Mouse (Mus musculus) MEL (cell line): ENCODE results near the gene Stk39. TPM values are rescaled to one million over a fixed set of nuclear protein-coding genes. Genes with fewer than 3 reads are reported as not detected.

ENCODE experiments used
- DNase-seq: peaks from one replicate; pipeline ENCODE4 v3.0.0; 2011; ENCODE audit warnings: low read depth, low spot score
- H3K27ac ChIP-seq: 2 replicates; pipeline ENCODE4 v1.5.1; 2012; ENCODE audit warnings: low read depth, mild to moderate bottlenecking, control low read depth, low read length, moderate library complexity; ENCODE audit not compliant: control insufficient read depth
- H3K27me3 ChIP-seq, 2 experiments: fragments of 150-350 bp in 1 of 2; sonication (generic) in 1 of 2; 2 replicates each; pipeline ENCODE4 v1.6.1; 2012; ENCODE audit warnings: low read length in 2 of 2, mild to moderate bottlenecking in 2 of 2, improper control_type of control experiment in 1 of 2, moderate library complexity in 1 of 2; ENCODE audit not compliant: insufficient read depth in 2 of 2, control insufficient read depth in 1 of 2
- H3K36me3 ChIP-seq, 2 experiments: 2 replicates each; pipeline ENCODE4 v1.6.1; 2012 to 2014; ENCODE audit warnings: low read length in 2 of 2, improper control_type of control experiment in 1 of 2, inconsistent platforms in 1 of 2, mild to moderate bottlenecking in 1 of 2; ENCODE audit not compliant: insufficient read depth in 2 of 2, control insufficient read depth in 1 of 2
- H3K4me1 ChIP-seq, 2 experiments: fragments of 150-350 bp in 1 of 2; sonication (generic) in 1 of 2; 2 replicates each; pipeline ENCODE4 v1.6.1; 2012; ENCODE audit warnings: low read length in 2 of 2, improper control_type of control experiment in 1 of 2, mild to moderate bottlenecking in 1 of 2; ENCODE audit not compliant: insufficient read depth in 2 of 2, control insufficient read depth in 1 of 2
- H3K4me3 ChIP-seq, 2 experiments: fragments of 150-350 bp in 1 of 2; sonication (generic) in 1 of 2; 2 replicates each; pipeline ENCODE4 v1.5.1; 2012; ENCODE audit warnings: low read depth in 2 of 2, low read length in 2 of 2, mild to moderate bottlenecking in 2 of 2, moderate library complexity in 2 of 2, control low read depth in 1 of 2, improper control_type of control experiment in 1 of 2; ENCODE audit not compliant: control insufficient read depth in 1 of 2, insufficient read depth in 1 of 2
- H3K79me2 ChIP-seq: 2 replicates; pipeline ENCODE4 v1.6.1; 2012; ENCODE audit warnings: mild to moderate bottlenecking, low read length, moderate library complexity; ENCODE audit not compliant: control insufficient read depth, poor library complexity, insufficient read depth
- H3K9ac ChIP-seq: 2 replicates; pipeline ENCODE4 v1.6.1; 2012; ENCODE audit warnings: low read depth, mild to moderate bottlenecking, control low read depth, low read length, moderate library complexity; ENCODE audit not compliant: control insufficient read depth, poor library complexity, severe bottlenecking
- H3K9me3 ChIP-seq: fragments of 150-350 bp; sonication (generic); replicated peaks from 2 replicates; pipeline ENCODE4 v1.6.1; 2012; ENCODE audit warnings: mild to moderate bottlenecking, low read length, improper control_type of control experiment, moderate library complexity; ENCODE audit not compliant: insufficient read depth
- CHD1 ChIP-seq: IDR thresholded peaks from 2 replicates; pipeline ENCODE4 v1.6.1; 2012; ENCODE audit warnings: low read depth, mild to moderate bottlenecking, inconsistent platforms, low read length, improper control_type of control experiment
- CHD2 ChIP-seq: IDR thresholded peaks from 2 replicates; pipeline ENCODE4 v1.6.1; 2011; ENCODE audit warnings: low read length, improper control_type of control experiment
- ELF1 ChIP-seq: IDR thresholded peaks from 2 replicates; pipeline ENCODE4 v1.6.1; 2014; ENCODE audit warnings: low read depth, mild to moderate bottlenecking, inconsistent platforms, low read length, improper control_type of control experiment, moderate library complexity
- EP300 ChIP-seq, 2 experiments: IDR thresholded peaks; 2 replicates each; pipeline ENCODE4 v1.6.1; 2011; ENCODE audit warnings: improper control_type of control experiment in 2 of 2, low read length in 2 of 2, low read depth in 1 of 2, mild to moderate bottlenecking in 1 of 2
- KAT2A ChIP-seq: conservative IDR thresholded peaks from 2 replicates; pipeline ENCODE4 v1.6.1; 2012; ENCODE audit warnings: low read depth, low read length, improper control_type of control experiment, inconsistent platforms
- MAFK ChIP-seq: IDR thresholded peaks from 2 replicates; pipeline ENCODE4 v1.6.1; 2011; ENCODE audit warnings: low read depth, mild to moderate bottlenecking, low read length, improper control_type of control experiment, borderline replicate concordance
- MAZ ChIP-seq: IDR thresholded peaks from 2 replicates; pipeline ENCODE4 v1.6.1; 2012; ENCODE audit warnings: low read depth, mild to moderate bottlenecking, inconsistent platforms, low read length, improper control_type of control experiment
- MXI1 ChIP-seq: IDR thresholded peaks from 2 replicates; pipeline ENCODE4 v1.6.1; 2011; ENCODE audit warnings: mild to moderate bottlenecking, low read depth, low read length, improper control_type of control experiment
- NRF1 ChIP-seq: IDR thresholded peaks from 2 replicates; pipeline ENCODE4 v1.6.1; 2014; ENCODE audit warnings: low read depth, mild to moderate bottlenecking, inconsistent platforms, low read length, improper control_type of control experiment, moderate library complexity; ENCODE audit not compliant: poor library complexity, insufficient read depth, severe bottlenecking
- POLR2AphosphoS5 ChIP-seq: IDR thresholded peaks from 2 replicates; pipeline ENCODE4 v1.6.1; 2012; ENCODE audit warnings: low read depth, borderline replicate concordance, mild to moderate bottlenecking, inconsistent platforms, low read length, moderate library complexity, mixed read lengths
- RAD21 ChIP-seq: IDR thresholded peaks from 2 replicates; pipeline ENCODE4 v1.6.1; 2011; ENCODE audit warnings: mild to moderate bottlenecking, low read depth, low read length, improper control_type of control experiment
- RCOR1 ChIP-seq: IDR thresholded peaks from 2 replicates; pipeline ENCODE4 v1.6.1; 2012; ENCODE audit warnings: low read depth, mild to moderate bottlenecking, inconsistent platforms, low read length, improper control_type of control experiment
- TAL1 ChIP-seq: IDR thresholded peaks from 2 replicates; pipeline ENCODE4 v1.6.1; 2012; ENCODE audit warnings: mild to moderate bottlenecking, inconsistent platforms, low read length, moderate library complexity, mixed read lengths
- TBP ChIP-seq: IDR thresholded peaks from 2 replicates; pipeline ENCODE4 v1.8.0; 2011; ENCODE audit warnings: low read depth, low read length, improper control_type of control experiment
- TCF12 ChIP-seq: IDR thresholded peaks from 2 replicates; pipeline ENCODE4 v1.6.1; 2014; ENCODE audit warnings: low read depth, mild to moderate bottlenecking, inconsistent platforms, low read length, improper control_type of control experiment, moderate library complexity
- UBTF ChIP-seq: IDR thresholded peaks from 2 replicates; pipeline ENCODE4 v1.6.1; 2012; ENCODE audit warnings: low read depth, mild to moderate bottlenecking, inconsistent platforms, low read length, improper control_type of control experiment, moderate library complexity, borderline replicate concordance; ENCODE audit not compliant: insufficient read depth
- USF2 ChIP-seq, 2 experiments: IDR thresholded peaks; 2 replicates each; pipeline ENCODE4 v1.6.1; 2011 to 2012; ENCODE audit warnings: improper control_type of control experiment in 2 of 2, low read length in 2 of 2, borderline replicate concordance in 1 of 2, inconsistent platforms in 1 of 2, low read depth in 1 of 2, mild to moderate bottlenecking in 1 of 2; ENCODE audit not compliant: insufficient read depth in 1 of 2
- ZKSCAN1 ChIP-seq: IDR thresholded peaks from 2 replicates; pipeline ENCODE4 v1.6.1; 2012; ENCODE audit warnings: low read depth, mild to moderate bottlenecking, inconsistent platforms, low read length, improper control_type of control experiment, moderate library complexity
- ZMIZ1 ChIP-seq: IDR thresholded peaks from 2 replicates; pipeline ENCODE4 v1.6.1; 2012; ENCODE audit warnings: low read depth, mild to moderate bottlenecking, inconsistent platforms, low read length, improper control_type of control experiment, moderate library complexity
- ZNF384 ChIP-seq: IDR thresholded peaks from 2 replicates; pipeline ENCODE4 v1.6.1; 2012; ENCODE audit warnings: low read depth, mild to moderate bottlenecking, inconsistent platforms, low read length, improper control_type of control experiment
- polyA plus RNA-seq, 2 experiments: library from polyadenylated mRNA; stranded (reverse) in 1 of 2; unstranded in 1 of 2; fragments of >175 nt in 1 of 2; fragments of >200 nt in 1 of 2; gene quantifications; 2 replicates each; pipeline versions ENCODE4 v1.2.1 to v1.2.4; 2012; ENCODE audit warnings: low replicate concordance in 2 of 2, low read depth in 1 of 2; ENCODE audit not compliant: insufficient read length in 2 of 2, insufficient read depth in 1 of 2, missing spikeins in 1 of 2
- total RNA-seq: library from RNA; depleted of rRNA; stranded (reverse); fragments of 300-350 nt; gene quantifications from 2 replicates; pipeline ENCODE4 v1.2.3, GENCODE M21; 2012

Gene Stk39
- total and polyA plus RNA-seq, 3 experiments: not detected

GRCm38 (mm10) chr2:68412149-68412548 is 59.9 kb downstream of the Stk39 start:
- Histone ChIP-seq H3K27me3 (no peaks in the 10 kb centered on the region), H3K27ac (no peak overlapping the region), H3K4me1 (no peaks in the 10 kb centered on the region), H3K9me3 (no peaks in the 10 kb centered on the region), H3K4me3 (no peak overlapping the region), H3K36me3 (no peaks in the 10 kb centered on the region), H3K79me2 (no peaks in the 10 kb centered on the region), H3K9ac (no peak overlapping the region)
- no peak for DNase-seq
- TF ChIP-seq MAZ: no peak
- TF ChIP-seq EP300 (IDR thresholded peaks at IDR 0.05; ENCODE audit: low read depth in 1 of 2, low read length in 2 of 2): no peak
- TF ChIP-seq ZMIZ1: no peak
- no peak for TF ChIP-seq UBTF
- no peak for TF ChIP-seq NRF1
- TF ChIP-seq TCF12: no peak
- TF ChIP-seq MAFK: no peak
- TF ChIP-seq, all 39 proteins: peak for 0

- no peak for TF ChIP-seq ZNF384
- no peak for TF ChIP-seq RCOR1
- TF ChIP-seq POLR2AphosphoS5: no peak
- TF ChIP-seq MXI1: no peak
- no peak for TF ChIP-seq CHD1
- TF ChIP-seq CHD2: no peak
- no peak for TF ChIP-seq USF2 (IDR thresholded peaks at IDR 0.05; ENCODE audit: borderline replicate concordance in 1 of 2, insufficient read depth in 1 of 2, low read depth in 1 of 2, low read length in 2 of 2)
- no peak for TF ChIP-seq TAL1
- TF ChIP-seq ELF1: no peak
- no peak for TF ChIP-seq EP300 (IDR thresholded peaks at IDR 0.05; ENCODE audit: low read depth in 1 of 2, low read length in 2 of 2)
- TF ChIP-seq ZKSCAN1: no peak
- TF ChIP-seq KAT2A: no peak
- no peak for TF ChIP-seq TBP
- no peak for TF ChIP-seq RAD21
- Histone ChIP-seq H3K9ac (no peak overlapping the region), H3K9me3 (no peaks in the 10 kb centered on the region), H3K36me3 (no peaks in the 10 kb centered on the region), H3K27me3 (no peaks in the 10 kb centered on the region), H3K27ac (no peak overlapping the region), H3K79me2 (no peaks in the 10 kb centered on the region), H3K4me3 (no peak overlapping the region), H3K4me1 (no peaks in the 10 kb centered on the region)
- no peak for DNase-seq
These were observed 60.9 kb downstream of the Stk39 start for GRCm38 (mm10) chr2:68411201-68411600.
